Mouse (Mus musculus) kidney, embryonic 14.5 days (tissue): Measurements from ENCODE around the gene Cdc42ep3. TPM values are rescaled to one million over a fixed set of nuclear protein-coding genes. Genes with fewer than 3 reads are reported as not detected.
A peak's percentile ranks its signal among the peaks of the same experiment; 100 is the strongest.

Experiments used
- ATAC-seq: fragments of 200-750 bp; cut with Nextera tagmentation; 2 replicates; pipeline ENCODE4 v1.8.0; 2017; ENCODE audit warnings: moderate number of reproducible peaks, mild to moderate bottlenecking, moderate TSS enrichment, moderate library complexity; ENCODE audit not compliant: low FRiP score, low TSS enrichment
- H3K27ac ChIP-seq: fragments of 300-500 bp; sonication (generic); 2 replicates; pipeline ENCODE4 v1.5.1; 2014; ENCODE audit warnings: low read depth, mild to moderate bottlenecking, low read length, moderate library complexity, mixed read lengths
- H3K27me3 ChIP-seq: fragments of 300-500 bp; sonication (generic); 2 replicates; pipeline ENCODE4 v1.6.1; 2014; ENCODE audit warnings: mild to moderate bottlenecking, low read length; ENCODE audit not compliant: control insufficient read depth, insufficient read depth
- H3K36me3 ChIP-seq: fragments of 300-500 bp; sonication (generic); 2 replicates; pipeline ENCODE4 v1.6.1; 2014; ENCODE audit warnings: low read length, mixed read lengths; ENCODE audit not compliant: control insufficient read depth, insufficient read depth
- H3K4me1 ChIP-seq: fragments of 300-500 bp; sonication (generic); 2 replicates; pipeline ENCODE4 v1.6.1; 2014; ENCODE audit warnings: low read length, mixed read lengths; ENCODE audit not compliant: control insufficient read depth, insufficient read depth
- H3K4me2 ChIP-seq: fragments of 300-500 bp; sonication (generic); replicated peaks from 2 replicates; pipeline ENCODE4 v1.6.1; 2014; ENCODE audit warnings: low read depth, mild to moderate bottlenecking, low read length
- H3K4me3 ChIP-seq: fragments of 300-500 bp; sonication (generic); 2 replicates; pipeline ENCODE4 v1.5.1; 2014; ENCODE audit warnings: mild to moderate bottlenecking, low read length
- H3K9ac ChIP-seq: fragments of 300-500 bp; sonication (generic); 2 replicates; pipeline ENCODE4 v1.6.1; 2014; ENCODE audit warnings: low read depth, mild to moderate bottlenecking, low read length, moderate library complexity
- H3K9me3 ChIP-seq: fragments of 300-500 bp; sonication (generic); 2 replicates; pipeline ENCODE4 v1.6.1; 2016; ENCODE audit warnings: low read length; ENCODE audit not compliant: control insufficient read depth
- WGBS: fragments of 180-500 bp; shearing (Covaris S2); extraction: QIAGEN DNeasy Blood & Tissue Kit; methylation state at CpG from one replicate; pipeline ENCODE4 v1.1.7; 2014; 5-methylcytosine and 5-hydroxymethylcytosine counted together
- polyA plus RNA-seq: library from polyadenylated mRNA; unstranded; fragments of >200 nt; fragmentation: Nextera tagmentation; extraction: Ambion mirVana; gene quantifications from 2 replicates; pipeline ENCODE4 v1.2.1, GENCODE M21; 2014

Cdc42ep3 gene
- polyA plus RNA-seq, 1 experiment from 2014 or later = 38.2 TPM

GRCm38 (mm10) chr17:79372973-79373372 is 18.1 kb upstream of the Cdc42ep3 start:
- no peak for ATAC-seq
- no peaks in the 10 kb centered on the region for H3K9me3 ChIP-seq
- no peak overlapping the region for H3K27ac ChIP-seq
- no peaks in the 10 kb centered on the region for H3K4me1 ChIP-seq
- no peaks in the 10 kb centered on the region for H3K36me3 ChIP-seq
- H3K4me3 ChIP-seq = no peak overlapping the region
- 80% methylated on average over 5 of the region's 5 CpGs for WGBS
- no peak overlapping the region for H3K9ac ChIP-seq
- H3K4me2 ChIP-seq = no peak overlapping the region
- no peaks in the 10 kb centered on the region for H3K27me3 ChIP-seq

- ATAC-seq = no peak
- 44% methylated on average over 5 of the region's 5 CpGs for WGBS
Observed at GRCm38 (mm10) chr17:79364749-79365450, 10.0 kb upstream of the Cdc42ep3 start.

GRCm38 (mm10) chr17:79356071-79356601 is 1.2 kb upstream of the Cdc42ep3 start:
- Histone ChIP-seq H3K27me3 (peaks cover 17% of the 10 kb centered on the region), H3K4me2 (peak overlapping the region; percentile 100), H3K9ac (peak overlapping the region; percentile 75; the same call in 1 of the 2 replicates), H3K4me3 (peak overlapping the region; percentile 69), H3K9me3 (no peaks in the 10 kb centered on the region; the same call in 1 of the 2 replicates), H3K27ac (no peak overlapping the region), H3K36me3 (no peaks in the 10 kb centered on the region), H3K4me1 (no peaks in the 10 kb centered on the region; the same call in 1 of the 2 replicates)
- ATAC-seq = peak; percentile 45; the same call in 1 of the 2 replicates
- WGBS = 3% methylated on average over 24 of the region's 24 CpGs

More at GRCm38 (mm10) chr17:79364749-79365450, 10.0 kb upstream of the Cdc42ep3 start:
- no peak overlapping the region for H3K9ac ChIP-seq
- H3K4me3 ChIP-seq = no peak overlapping the region
- no peaks in the 10 kb centered on the region; the same call in 1 of the 2 replicates for H3K9me3 ChIP-seq
- no peaks in the 10 kb centered on the region for H3K36me3 ChIP-seq
- H3K4me1 ChIP-seq = no peaks in the 10 kb centered on the region
- H3K27ac ChIP-seq = no peak overlapping the region
- H3K4me2 ChIP-seq = no peak overlapping the region
- H3K27me3 ChIP-seq = no peaks in the 10 kb centered on the region

- no peak overlapping the region for H3K27ac ChIP-seq
- ATAC-seq = peak; percentile 50
Observed at GRCm38 (mm10) chr17:79355271-79355991, 540 bp upstream of the Cdc42ep3 start.

GRCm38 (mm10) chr17:79354174-79354443 is 782 bp downstream of the Cdc42ep3 start:
- H3K27ac ChIP-seq = no peak overlapping the region; the same call in 1 of the 2 replicates
- H3K4me3 ChIP-seq = peak overlapping the region; percentile 69
- peak overlapping the region; percentile 100 for H3K4me2 ChIP-seq
- no peaks in the 10 kb centered on the region for H3K36me3 ChIP-seq
- ATAC-seq = no peak
- peaks cover 16% of the 10 kb centered on the region for H3K27me3 ChIP-seq
- WGBS = under 1% methylated on average over 6 of the region's 6 CpGs
- H3K9me3 ChIP-seq = no peaks in the 10 kb centered on the region
- no peaks in the 10 kb centered on the region; the same call in 1 of the 2 replicates for H3K4me1 ChIP-seq
- peak overlapping the region; percentile 75 for H3K9ac ChIP-seq

More at GRCm38 (mm10) chr17:79355271-79355991, 540 bp upstream of the Cdc42ep3 start:
- Histone ChIP-seq H3K4me1 (no peaks in the 10 kb centered on the region; the same call in 1 of the 2 replicates), H3K27me3 (peaks cover 17% of the 10 kb centered on the region), H3K9ac (peak overlapping the region; percentile 75), H3K36me3 (no peaks in the 10 kb centered on the region), H3K9me3 (no peaks in the 10 kb centered on the region), H3K4me2 (peak overlapping the region; percentile 100), H3K4me3 (peak overlapping the region; percentile 69)
- WGBS = 1% methylated on average over 56 of the region's 59 CpGs

- H3K27ac ChIP-seq = no peak overlapping the region; the same call in 1 of the 2 replicates
Observed at GRCm38 (mm10) chr17:79353446-79354173, 1.3 kb downstream of the Cdc42ep3 start.

GRCm38 (mm10) chr17:79350751-79351191 is 4.1 kb downstream of the Cdc42ep3 start:
- WGBS = 79% methylated on average over 11 of the region's 11 CpGs
- Histone ChIP-seq H3K9me3 (no peaks in the 10 kb centered on the region), H3K4me2 (no peak overlapping the region), H3K36me3 (no peaks in the 10 kb centered on the region), H3K27ac (no peak overlapping the region), H3K9ac (no peak overlapping the region), H3K4me3 (no peak overlapping the region), H3K4me1 (no peaks in the 10 kb centered on the region; the same call in 1 of the 2 replicates), H3K27me3 (peaks cover 12% of the 10 kb centered on the region)
- ATAC-seq = no peak

More at GRCm38 (mm10) chr17:79353446-79354173, 1.3 kb downstream of the Cdc42ep3 start:
- ATAC-seq = no peak
- WGBS = 5% methylated on average over 16 of the region's 16 CpGs
- Histone ChIP-seq H3K9ac (peak overlapping the region; percentile 75), H3K4me1 (no peaks in the 10 kb centered on the region; the same call in 1 of the 2 replicates), H3K36me3 (no peaks in the 10 kb centered on the region), H3K9me3 (no peaks in the 10 kb centered on the region), H3K4me3 (peak overlapping the region; percentile 69), H3K27me3 (peaks cover 13% of the 10 kb centered on the region), H3K4me2 (peak overlapping the region; percentile 100)

- Histone ChIP-seq H3K27ac (no peak overlapping the region), H3K4me1 (no peaks in the 10 kb centered on the region; the same call in 1 of the 2 replicates), H3K36me3 (no peaks in the 10 kb centered on the region), H3K9me3 (no peaks in the 10 kb centered on the region), H3K4me3 (no peak overlapping the region), H3K27me3 (peaks cover 4% of the 10 kb centered on the region; the same call in 1 of the 2 replicates), H3K4me2 (no peak overlapping the region), H3K9ac (no peak overlapping the region)
- 79% methylated on average over 4 of the region's 4 CpGs for WGBS
- no peak for ATAC-seq
Observed at GRCm38 (mm10) chr17:79349371-79349770, 5.5 kb downstream of the Cdc42ep3 start.
